Mouse (Mus musculus): ENCODE results near the gene Mapk11. TPM values are rescaled to one million over a fixed set of nuclear protein-coding genes. Genes with fewer than 3 reads are reported as not detected.

Mapk11 gene
- polyA plus RNA-seq, 1 experiment = 9.1 TPM

- Histone ChIP-seq H3K36me3 (ENCODE audit: control insufficient read depth, insufficient read depth, low read length, poor library complexity, severe bottlenecking) (peaks cover under 1% of the 10 kb centered on the region; the same call in 1 of the 2 replicates), H3K4me1 (ENCODE audit: control insufficient read depth, insufficient read depth, low read length) (peaks cover 20% of the 10 kb centered on the region), H3K27ac (ENCODE audit: insufficient read depth, low read length) (no peak overlapping the region)
Measured at GRCm38 (mm10) chr15:89172276-89172935, 23.0 kb upstream of the Mapk11 start.

GRCm38 (mm10) chr15:89171526-89172051, 22.2 kb upstream of the Mapk11 start:
- Histone ChIP-seq H3K27me3 (ENCODE audit: control insufficient read depth, insufficient read depth, low read length, poor library complexity, severe bottlenecking) (no peaks in the 10 kb centered on the region), H3K27ac (ENCODE audit: insufficient read depth, low read length) (no peak overlapping the region), H3K36me3 (ENCODE audit: control insufficient read depth, insufficient read depth, low read length, poor library complexity, severe bottlenecking) (peaks cover 9% of the 10 kb centered on the region), H3K4me1 (ENCODE audit: control insufficient read depth, insufficient read depth, low read length) (peaks cover 16% of the 10 kb centered on the region), H3K9me3 (replicated peaks; ENCODE audit: control insufficient read depth, insufficient read depth, low read length, poor library complexity, severe bottlenecking) (no peaks in the 10 kb centered on the region), H3K9ac (ENCODE audit: low read depth, poor library complexity, severe bottlenecking) (no peak overlapping the region), H3K4me3 (ENCODE audit: low read depth, low read length) (no peak overlapping the region)
- TF ChIP-seq POLR2A (IDR thresholded peaks at IDR 0.05; ENCODE audit: insufficient read depth, low read length) (no peak), EP300 (IDR thresholded peaks at IDR 0.05; ENCODE audit: insufficient read depth, low read depth, low read length) (no peak), CTCF (IDR thresholded peaks at IDR 0.05; ENCODE audit: low read depth, low read length) (no peak)

More at GRCm38 (mm10) chr15:89172276-89172935, 23.0 kb upstream of the Mapk11 start:
- no peak for TF ChIP-seq POLR2A (IDR thresholded peaks at IDR 0.05; ENCODE audit: insufficient read depth, low read length)
- TF ChIP-seq CTCF (IDR thresholded peaks at IDR 0.05; ENCODE audit: low read depth, low read length) = no peak
- TF ChIP-seq EP300 (IDR thresholded peaks at IDR 0.05; ENCODE audit: insufficient read depth, low read depth, low read length) = no peak
- Histone ChIP-seq H3K9me3 (replicated peaks; ENCODE audit: control insufficient read depth, insufficient read depth, low read length, poor library complexity, severe bottlenecking) (no peaks in the 10 kb centered on the region), H3K9ac (ENCODE audit: low read depth, poor library complexity, severe bottlenecking) (peak overlapping the region; percentile 70), H3K4me3 (ENCODE audit: low read depth, low read length) (peak overlapping the region; percentile 72), H3K27me3 (ENCODE audit: control insufficient read depth, insufficient read depth, low read length, poor library complexity, severe bottlenecking) (no peaks in the 10 kb centered on the region)

- Histone ChIP-seq H3K4me3 (ENCODE audit: low read depth, low read length) (no peak overlapping the region), H3K9me3 (replicated peaks; ENCODE audit: control insufficient read depth, insufficient read depth, low read length, poor library complexity, severe bottlenecking) (no peaks in the 10 kb centered on the region), H3K27ac (ENCODE audit: insufficient read depth, low read length) (no peak overlapping the region), H3K9ac (ENCODE audit: low read depth, poor library complexity, severe bottlenecking) (no peak overlapping the region), H3K4me1 (ENCODE audit: control insufficient read depth, insufficient read depth, low read length) (peaks cover 10% of the 10 kb centered on the region), H3K36me3 (ENCODE audit: control insufficient read depth, insufficient read depth, low read length, poor library complexity, severe bottlenecking) (peaks cover 22% of the 10 kb centered on the region), H3K27me3 (ENCODE audit: control insufficient read depth, insufficient read depth, low read length, poor library complexity, severe bottlenecking) (no peaks in the 10 kb centered on the region)
- TF ChIP-seq EP300 (IDR thresholded peaks at IDR 0.05; ENCODE audit: insufficient read depth, low read depth, low read length) (no peak), CTCF (IDR thresholded peaks at IDR 0.05; ENCODE audit: low read depth, low read length) (no peak), POLR2A (IDR thresholded peaks at IDR 0.05; ENCODE audit: insufficient read depth, low read length) (no peak)
Measured at GRCm38 (mm10) chr15:89170102-89170501, 20.7 kb upstream of the Mapk11 start.

GRCm38 (mm10) chr15:89169431-89169830, 20.0 kb upstream of the Mapk11 start:
- H3K36me3 ChIP-seq (ENCODE audit: control insufficient read depth, insufficient read depth, low read length, poor library complexity, severe bottlenecking) = peaks cover 26% of the 10 kb centered on the region
- H3K27me3 ChIP-seq (ENCODE audit: control insufficient read depth, insufficient read depth, low read length, poor library complexity, severe bottlenecking) = no peaks in the 10 kb centered on the region
- no peak overlapping the region for H3K4me3 ChIP-seq (ENCODE audit: low read depth, low read length)
- no peaks in the 10 kb centered on the region for H3K9me3 ChIP-seq (replicated peaks; ENCODE audit: control insufficient read depth, insufficient read depth, low read length, poor library complexity, severe bottlenecking)
- TF ChIP-seq POLR2A (IDR thresholded peaks at IDR 0.05; ENCODE audit: insufficient read depth, low read length) (no peak), EP300 (IDR thresholded peaks at IDR 0.05; ENCODE audit: insufficient read depth, low read depth, low read length) (0 out of 2 replicates have a peak, but pooled peaks have one; percentile 55), CTCF (IDR thresholded peaks at IDR 0.05; ENCODE audit: low read depth, low read length) (no peak)
- H3K4me1 ChIP-seq (ENCODE audit: control insufficient read depth, insufficient read depth, low read length) = peaks cover 8% of the 10 kb centered on the region
- H3K9ac ChIP-seq (ENCODE audit: low read depth, poor library complexity, severe bottlenecking) = no peak overlapping the region
- H3K27ac ChIP-seq (ENCODE audit: insufficient read depth, low read length) = no peak overlapping the region

GRCm38 (mm10) chr15:89168922-89169321, 19.5 kb upstream of the Mapk11 start:
- no peak overlapping the region for H3K27ac ChIP-seq (ENCODE audit: insufficient read depth, low read length)
- H3K9ac ChIP-seq (ENCODE audit: low read depth, poor library complexity, severe bottlenecking) = no peak overlapping the region
- peaks cover 29% of the 10 kb centered on the region for H3K36me3 ChIP-seq (ENCODE audit: control insufficient read depth, insufficient read depth, low read length, poor library complexity, severe bottlenecking)
- peaks cover 8% of the 10 kb centered on the region for H3K4me1 ChIP-seq (ENCODE audit: control insufficient read depth, insufficient read depth, low read length)
- H3K27me3 ChIP-seq (ENCODE audit: control insufficient read depth, insufficient read depth, low read length, poor library complexity, severe bottlenecking) = no peaks in the 10 kb centered on the region
- no peaks in the 10 kb centered on the region for H3K9me3 ChIP-seq (replicated peaks; ENCODE audit: control insufficient read depth, insufficient read depth, low read length, poor library complexity, severe bottlenecking)
- H3K4me3 ChIP-seq (ENCODE audit: low read depth, low read length) = no peak overlapping the region
- TF ChIP-seq CTCF (IDR thresholded peaks at IDR 0.05; ENCODE audit: low read depth, low read length) = no peak
- TF ChIP-seq POLR2A (IDR thresholded peaks at IDR 0.05; ENCODE audit: insufficient read depth, low read length) = no peak
- no peak for TF ChIP-seq EP300 (IDR thresholded peaks at IDR 0.05; ENCODE audit: insufficient read depth, low read depth, low read length)

- Histone ChIP-seq H3K27ac (ENCODE audit: insufficient read depth, low read length) (no peak overlapping the region), H3K27me3 (ENCODE audit: control insufficient read depth, insufficient read depth, low read length, poor library complexity, severe bottlenecking) (no peaks in the 10 kb centered on the region), H3K36me3 (ENCODE audit: control insufficient read depth, insufficient read depth, low read length, poor library complexity, severe bottlenecking) (peaks cover 54% of the 10 kb centered on the region), H3K4me1 (ENCODE audit: control insufficient read depth, insufficient read depth, low read length) (peaks cover 10% of the 10 kb centered on the region), H3K4me3 (ENCODE audit: low read depth, low read length) (no peak overlapping the region), H3K9me3 (replicated peaks; ENCODE audit: control insufficient read depth, insufficient read depth, low read length, poor library complexity, severe bottlenecking) (no peaks in the 10 kb centered on the region), H3K9ac (ENCODE audit: low read depth, poor library complexity, severe bottlenecking) (no peak overlapping the region)
- TF ChIP-seq POLR2A (IDR thresholded peaks at IDR 0.05; ENCODE audit: insufficient read depth, low read length) (no peak), CTCF (IDR thresholded peaks at IDR 0.05; ENCODE audit: low read depth, low read length) (no peak), EP300 (IDR thresholded peaks at IDR 0.05; ENCODE audit: insufficient read depth, low read depth, low read length) (no peak)
Measured at GRCm38 (mm10) chr15:89165478-89165877, 16.1 kb upstream of the Mapk11 start.

Data from ES-Bruce4 (cell line).